Mouse (Mus musculus) natural killer cell, adult 2 months (primary cell): Measurements from ENCODE around the gene Lef1.

Experiments used
- DNase-seq, 2 experiments: peaks; one replicate each; pipeline ENCODE4 v3.0.0; 2022; ENCODE audit warnings: low spot score in 2 of 2

Lef1 gene

DNA sequence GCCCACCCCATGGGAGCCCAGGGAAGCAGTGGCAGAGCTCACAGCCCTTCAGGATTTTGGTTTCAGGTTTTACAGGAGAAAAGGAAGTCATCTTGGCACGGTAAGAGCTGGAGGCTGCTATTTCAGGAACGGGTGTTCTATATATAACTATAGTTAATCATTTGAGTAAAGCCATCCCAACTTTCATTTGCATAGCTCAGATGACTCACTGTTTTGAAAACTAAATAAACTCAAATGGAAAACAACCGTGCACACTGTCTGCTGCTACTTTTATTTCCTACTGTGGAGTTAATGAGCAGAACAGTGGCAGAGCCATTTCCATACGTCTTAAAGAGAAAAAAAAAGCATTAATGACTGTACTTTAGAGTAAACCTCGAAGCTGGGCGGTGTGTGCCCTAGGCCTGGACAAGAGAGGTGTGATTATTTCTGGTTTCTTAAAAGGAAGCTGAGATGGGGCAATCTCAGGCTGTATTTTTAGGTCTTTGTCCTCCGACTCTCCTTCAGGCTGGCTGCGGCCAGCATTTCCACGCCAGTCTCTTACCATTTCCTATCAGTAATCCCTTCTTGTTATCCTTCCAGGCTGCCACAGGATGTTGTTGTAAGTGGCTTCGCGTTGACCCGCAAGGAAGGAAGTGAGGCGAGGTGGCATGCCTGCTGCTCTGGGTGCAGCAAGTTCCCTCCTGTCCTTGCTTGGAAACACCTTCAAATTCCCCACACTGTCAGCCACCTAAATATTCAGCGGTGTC, 29.2 kb downstream of the Lef1 start:
- DNase-seq = peak; percentile 21 to 32

DNA sequence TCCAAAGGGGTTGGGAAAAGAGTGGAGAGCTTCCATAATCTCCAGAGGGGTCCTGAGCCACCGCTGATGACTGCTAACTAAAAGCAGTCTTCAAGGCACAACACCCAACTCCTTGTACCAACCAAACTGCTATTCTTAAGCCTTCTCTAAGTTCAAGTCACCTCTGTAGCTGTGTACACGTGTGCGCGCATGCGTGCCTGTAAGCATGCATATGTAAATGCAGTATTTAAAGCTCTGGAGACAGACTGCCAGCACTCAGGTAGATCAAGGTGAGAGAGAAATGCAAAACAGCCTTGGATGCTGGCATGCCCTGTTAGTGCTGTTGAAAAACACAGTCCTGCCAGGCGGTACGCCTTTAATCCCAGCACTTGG, 29.8 kb downstream of the Lef1 start:
- DNase-seq = no peak

DNA sequence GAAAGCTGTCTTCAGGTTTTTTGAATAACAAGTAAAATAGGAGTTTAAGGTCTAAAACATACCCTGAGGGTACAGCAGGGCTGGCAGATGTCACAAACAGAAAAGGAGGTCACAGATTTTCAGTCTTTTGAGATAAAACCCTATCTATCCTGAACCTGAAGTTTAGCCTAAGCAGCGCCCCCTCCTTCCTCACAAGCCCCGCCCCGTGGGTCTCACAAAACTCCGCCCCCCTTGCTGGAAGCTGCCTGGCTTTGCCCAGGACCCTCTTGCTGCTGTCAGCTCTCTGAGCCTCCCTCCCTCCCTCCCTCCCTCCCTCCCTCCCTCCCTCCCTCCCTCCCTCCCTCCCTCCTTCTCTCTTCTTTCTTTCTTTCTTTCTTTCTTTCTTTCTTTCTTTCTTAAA, 31.3 kb downstream of the Lef1 start:
- no peak for DNase-seq

DNA sequence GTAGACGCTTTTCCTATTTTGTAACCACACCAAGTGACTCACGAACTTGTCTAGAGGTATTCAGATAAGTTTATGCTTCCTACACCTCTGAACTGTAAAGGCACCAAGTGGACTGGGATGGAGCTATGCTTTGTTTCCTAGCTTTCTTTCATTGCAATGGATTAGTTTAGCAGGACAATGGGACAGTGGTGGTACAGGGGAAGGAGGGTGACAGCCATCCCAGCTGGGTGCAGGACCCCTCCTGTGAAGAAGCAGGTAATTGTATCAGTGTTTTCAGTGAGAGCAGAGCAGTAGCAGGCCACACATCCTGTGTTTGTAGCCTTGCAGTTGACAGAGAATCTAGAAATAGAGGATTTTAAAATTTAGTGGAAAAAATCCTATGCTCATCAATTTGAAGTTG, 34.0 kb downstream of the Lef1 start:
- DNase-seq = no peak

DNA sequence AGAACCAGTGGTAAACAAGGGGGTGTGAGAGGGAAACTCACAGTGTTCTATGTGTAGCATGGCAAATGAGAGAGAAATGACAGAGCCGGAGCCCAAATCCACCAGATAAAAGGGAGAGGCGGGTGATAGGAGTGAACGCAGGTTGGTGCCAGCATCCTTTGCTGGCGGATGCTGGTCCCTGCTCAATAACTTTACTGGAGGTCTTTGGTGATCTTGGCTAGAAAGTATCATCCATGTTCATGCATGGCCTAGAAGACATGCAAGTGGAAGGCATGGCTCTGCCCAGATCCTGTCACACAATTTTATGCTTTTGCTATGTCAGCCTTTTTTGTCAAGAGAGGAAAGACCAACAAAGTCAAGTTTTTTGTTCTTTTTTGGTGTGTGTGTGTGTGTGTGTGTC, 42.6 kb downstream of the Lef1 start:
- DNase-seq = no peak

DNA sequence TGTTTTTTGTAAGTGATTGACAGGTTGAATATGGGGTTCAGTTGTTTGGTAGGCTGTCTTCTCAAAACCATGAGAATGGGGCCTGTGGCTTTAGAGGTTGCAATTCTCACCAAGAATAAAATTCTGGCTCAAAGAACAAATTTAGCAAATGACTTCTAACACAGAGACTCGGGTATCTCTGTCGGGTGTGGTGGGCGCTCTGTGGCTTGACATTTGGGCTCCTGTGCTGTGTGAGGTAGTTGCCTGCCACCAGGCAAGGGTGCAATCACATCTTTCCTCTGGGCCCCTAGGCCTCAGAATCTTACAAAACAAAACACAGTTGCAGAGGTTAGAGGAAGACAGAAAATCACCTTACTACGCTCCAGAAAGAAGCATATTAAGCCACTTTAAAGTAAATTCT, 43.6 kb downstream of the Lef1 start:
- DNase-seq = peak; percentile 38 to 41

DNA sequence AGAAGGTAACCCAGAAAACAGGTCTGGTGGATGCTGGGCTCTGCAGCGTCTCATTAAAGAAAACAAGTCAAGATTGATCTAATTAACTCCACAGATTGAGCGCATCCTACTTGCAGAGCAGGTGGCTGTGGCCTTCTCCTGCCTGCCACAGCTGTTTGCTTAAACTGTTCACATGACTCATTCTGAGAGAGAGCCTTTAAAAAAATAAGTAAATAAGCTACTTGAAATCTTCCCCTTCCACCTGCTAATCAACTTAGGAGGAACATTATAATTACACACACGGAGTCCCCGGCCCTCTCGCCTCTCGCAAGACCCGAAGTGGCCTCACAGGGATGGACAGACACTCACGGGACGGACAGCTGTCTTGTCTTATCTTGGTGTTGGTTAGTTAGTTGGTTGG, 44.3 kb downstream of the Lef1 start:
- no peak for DNase-seq

DNA sequence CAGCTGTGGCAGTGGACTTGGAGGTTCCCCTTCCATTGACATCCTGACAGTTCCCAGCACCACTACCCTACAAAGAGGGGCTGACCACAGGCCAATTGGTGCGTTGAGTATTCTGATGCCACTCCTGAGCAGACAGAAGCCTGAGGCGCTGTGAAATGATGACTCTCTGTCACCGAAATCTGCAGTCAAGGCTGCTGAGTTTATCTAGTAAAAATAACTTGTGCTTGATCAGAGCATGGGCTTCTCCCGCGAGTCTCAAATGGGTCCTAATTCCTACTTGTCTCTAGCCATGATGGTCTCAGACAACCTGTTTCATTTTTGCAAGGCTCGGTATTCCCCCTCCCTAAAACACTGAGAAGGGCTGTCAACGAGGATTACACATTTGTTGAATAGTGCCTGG, 44.8 kb downstream of the Lef1 start:
- no peak for DNase-seq

DNA sequence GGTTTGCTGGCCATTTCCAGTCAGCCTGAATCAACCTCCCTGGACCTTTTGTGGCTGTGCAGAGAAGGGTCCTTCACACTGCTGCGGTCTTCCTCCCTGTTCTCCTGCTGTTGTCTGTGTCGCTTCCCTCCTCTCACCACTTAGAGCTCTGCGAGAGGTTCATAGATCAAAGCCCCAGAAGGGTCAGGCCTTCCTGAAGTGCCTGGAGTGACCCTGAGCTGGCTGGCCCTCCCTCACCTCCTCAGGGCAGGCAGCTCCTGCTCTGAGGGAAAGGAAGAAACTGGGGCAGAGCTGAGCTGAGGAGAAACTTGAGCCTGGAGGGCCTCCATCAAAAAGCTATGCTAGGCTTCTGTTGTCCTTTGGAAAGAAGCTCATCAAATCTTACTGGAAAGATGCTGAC, 45.4 kb downstream of the Lef1 start:
- DNase-seq = no peak

DNA sequence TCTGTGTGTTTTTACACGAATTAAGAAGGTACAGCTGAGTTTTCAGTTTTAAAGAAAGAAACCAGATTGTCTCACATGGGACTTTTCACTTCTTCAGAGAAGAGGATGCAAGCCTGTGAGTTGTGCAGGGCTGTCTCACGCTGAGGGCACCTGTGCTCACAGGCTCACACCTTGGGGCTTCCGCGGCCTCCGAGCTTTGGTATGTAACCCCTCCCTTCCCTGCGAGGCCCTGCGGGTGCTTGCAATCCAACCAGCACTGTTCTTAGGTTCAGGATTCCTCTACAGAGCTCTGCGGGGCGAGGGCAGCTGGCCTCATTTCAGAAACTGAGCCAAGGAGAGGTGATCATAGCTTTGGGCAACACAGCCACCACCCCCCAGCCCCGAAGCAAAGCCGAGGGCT, 46.1 kb downstream of the Lef1 start:
- peak; percentile 32 to 36 for DNase-seq

DNA sequence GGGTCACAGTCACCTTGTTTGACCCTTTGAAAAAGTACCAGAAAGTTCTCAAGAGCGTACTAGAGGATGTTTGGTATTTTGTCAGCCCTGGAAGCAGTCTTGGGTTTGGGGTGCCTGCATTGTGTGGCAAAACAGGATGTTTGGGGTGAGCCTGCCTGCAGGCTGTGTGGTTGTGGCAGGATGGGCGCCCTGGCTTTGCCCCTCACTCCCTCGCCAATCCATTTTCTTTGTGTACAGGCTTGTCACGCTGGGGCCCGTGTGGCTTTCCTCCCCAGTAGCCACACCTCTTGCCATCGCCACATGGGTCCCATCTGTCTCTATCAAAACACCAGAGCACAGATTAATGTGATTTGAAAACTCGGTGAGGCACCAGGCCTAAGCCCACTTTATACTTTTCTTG, 47.2 kb downstream of the Lef1 start:
- peak; percentile 79 to 82 for DNase-seq

DNA sequence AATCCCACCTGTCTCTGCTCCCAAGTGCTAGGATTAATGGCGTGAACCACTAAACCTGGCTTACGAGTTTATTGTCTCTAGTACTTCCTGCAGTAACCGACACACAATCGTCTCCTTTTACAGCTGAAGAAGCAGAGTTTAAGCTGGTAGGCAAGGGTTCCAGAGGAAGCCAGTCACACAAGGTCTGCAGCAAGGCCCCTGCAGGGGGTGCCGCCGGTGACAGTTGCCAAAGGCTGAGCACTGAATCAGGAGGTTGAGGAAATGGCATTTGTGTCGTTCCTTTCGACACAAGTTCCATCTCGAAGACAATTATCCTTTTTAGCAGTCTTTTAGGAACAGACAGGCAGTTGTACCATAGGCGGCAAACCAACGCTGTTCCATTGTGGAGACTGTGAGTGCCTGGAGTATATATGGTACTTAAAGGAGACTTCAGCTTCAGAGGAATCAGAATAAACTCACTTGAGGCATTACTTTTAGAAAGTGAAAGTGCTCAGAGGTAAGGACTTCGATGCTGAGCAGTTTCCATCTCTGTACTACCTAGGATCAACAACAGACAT, 49.0 kb downstream of the Lef1 start:
- DNase-seq = no peak

DNA sequence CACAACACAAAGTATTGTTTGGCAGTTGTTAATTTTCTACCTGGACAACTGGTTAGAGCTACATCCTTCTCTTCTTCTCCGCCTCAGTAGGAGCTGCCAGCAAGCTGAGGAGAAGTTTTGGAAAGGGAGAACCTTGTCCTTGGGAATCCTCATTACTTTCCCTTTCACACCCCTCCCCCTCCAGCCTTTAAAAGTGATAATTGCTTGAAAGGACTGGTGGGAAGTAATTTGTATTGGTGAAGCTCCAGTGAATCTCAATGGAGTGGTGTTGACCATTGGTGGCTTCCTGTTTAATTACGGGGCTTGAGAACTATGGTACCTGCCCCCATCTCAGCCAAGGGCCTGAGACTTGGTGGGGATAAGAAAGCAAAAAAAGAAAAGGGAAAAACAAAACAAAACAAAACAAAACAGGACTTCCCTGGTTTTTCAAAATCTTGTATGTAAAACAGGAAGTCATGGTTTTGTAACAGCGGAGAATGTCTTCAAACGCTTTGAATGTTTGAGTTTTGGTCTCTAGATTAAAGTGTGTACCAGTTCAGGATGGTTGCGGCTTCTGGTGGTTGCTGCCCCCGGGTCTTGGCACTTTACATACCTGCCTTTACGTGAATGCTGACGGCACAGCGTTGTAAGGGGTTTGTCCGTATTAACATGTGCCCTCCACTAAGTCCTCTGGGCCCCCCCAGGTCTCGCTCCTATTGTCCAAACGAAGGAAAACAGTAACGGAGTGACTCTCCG, 49.8 kb downstream of the Lef1 start:
- no peak for DNase-seq

DNA sequence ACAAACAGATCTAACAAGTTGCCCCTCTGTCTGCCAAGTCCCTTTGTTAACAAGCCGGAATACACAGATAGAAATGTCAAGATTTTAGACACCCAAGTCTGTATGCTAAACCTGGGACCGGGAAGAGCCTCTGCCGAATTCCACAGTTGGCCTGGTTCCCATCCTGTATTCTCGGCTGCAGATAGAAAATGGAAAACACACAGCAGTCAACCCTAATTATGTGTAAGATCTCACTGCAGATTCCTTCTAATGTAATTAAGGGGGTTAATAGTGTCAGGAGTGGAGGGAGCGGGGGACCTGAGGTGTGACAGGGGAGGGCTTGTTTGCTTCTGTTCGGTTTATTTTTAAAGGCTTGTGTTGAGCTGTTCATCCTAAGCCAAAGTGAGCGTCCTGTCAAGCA, 50.6 kb downstream of the Lef1 start:
- no peak for DNase-seq

DNA sequence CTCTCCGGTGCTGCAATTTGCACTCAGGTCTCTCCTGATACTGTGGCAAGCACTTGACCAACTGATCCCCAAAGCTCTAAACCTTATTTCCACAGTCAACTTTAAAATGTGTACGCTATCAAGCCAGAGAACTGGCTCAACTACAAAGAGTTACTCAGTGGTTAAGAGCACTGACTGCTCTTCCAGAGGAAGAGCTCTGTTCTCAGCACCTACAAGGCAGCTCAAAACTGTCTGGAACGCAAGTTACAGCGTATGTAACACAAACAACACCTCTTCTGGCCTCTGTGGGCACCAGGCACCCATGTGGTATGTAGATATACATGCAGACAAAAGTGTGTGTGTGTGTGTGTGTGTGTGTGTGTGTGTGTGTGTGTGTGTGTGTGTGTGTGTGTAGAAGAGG, 57.5 kb downstream of the Lef1 start:
- no peak for DNase-seq

DNA sequence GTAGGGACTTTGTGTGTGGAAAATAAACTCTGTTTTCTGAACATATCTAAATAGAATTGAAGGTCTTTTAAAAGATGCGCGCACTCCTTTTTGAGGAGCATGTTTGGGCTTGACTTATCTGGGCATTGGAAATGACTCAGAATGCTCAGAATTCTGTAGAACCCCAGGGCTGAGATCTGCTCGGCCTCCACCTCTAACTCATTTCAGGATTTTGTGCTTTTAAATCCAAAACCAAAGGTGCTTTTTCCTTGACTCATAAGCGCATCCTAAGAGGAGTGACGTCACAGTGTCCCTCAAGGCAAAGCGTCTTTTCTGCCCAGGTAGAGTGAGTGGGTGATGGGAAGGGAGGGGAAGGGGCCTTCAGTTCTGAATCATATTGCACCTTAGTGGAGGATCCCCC, 58.9 kb downstream of the Lef1 start:
- no peak for DNase-seq

DNA sequence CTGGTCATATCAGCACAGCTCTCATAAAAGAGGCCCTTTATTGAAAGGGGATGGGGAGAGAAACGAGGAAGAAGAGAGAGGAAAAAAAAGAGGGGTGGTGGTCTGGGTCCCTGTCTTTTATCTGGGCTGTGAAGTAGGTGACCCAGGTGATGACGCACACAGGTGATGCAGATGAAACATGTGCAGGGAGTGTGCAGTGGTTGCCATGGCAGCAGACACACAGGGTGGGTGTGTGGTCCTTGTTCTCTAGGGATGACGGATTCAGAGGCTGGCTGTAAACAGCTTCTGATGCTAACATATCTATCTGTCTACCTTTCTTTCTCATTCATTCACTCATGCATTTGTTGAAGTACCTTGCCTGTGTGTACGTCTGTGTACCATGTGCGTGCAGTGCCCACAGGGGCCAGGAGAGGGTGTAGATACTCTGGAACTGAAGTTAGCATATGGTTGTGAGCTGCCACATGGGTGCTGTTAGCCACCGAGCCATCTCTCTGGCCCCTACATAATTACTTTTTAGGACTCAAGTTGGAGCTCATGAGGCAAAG, 59.9 kb downstream of the Lef1 start:
- no peak for DNase-seq

DNA sequence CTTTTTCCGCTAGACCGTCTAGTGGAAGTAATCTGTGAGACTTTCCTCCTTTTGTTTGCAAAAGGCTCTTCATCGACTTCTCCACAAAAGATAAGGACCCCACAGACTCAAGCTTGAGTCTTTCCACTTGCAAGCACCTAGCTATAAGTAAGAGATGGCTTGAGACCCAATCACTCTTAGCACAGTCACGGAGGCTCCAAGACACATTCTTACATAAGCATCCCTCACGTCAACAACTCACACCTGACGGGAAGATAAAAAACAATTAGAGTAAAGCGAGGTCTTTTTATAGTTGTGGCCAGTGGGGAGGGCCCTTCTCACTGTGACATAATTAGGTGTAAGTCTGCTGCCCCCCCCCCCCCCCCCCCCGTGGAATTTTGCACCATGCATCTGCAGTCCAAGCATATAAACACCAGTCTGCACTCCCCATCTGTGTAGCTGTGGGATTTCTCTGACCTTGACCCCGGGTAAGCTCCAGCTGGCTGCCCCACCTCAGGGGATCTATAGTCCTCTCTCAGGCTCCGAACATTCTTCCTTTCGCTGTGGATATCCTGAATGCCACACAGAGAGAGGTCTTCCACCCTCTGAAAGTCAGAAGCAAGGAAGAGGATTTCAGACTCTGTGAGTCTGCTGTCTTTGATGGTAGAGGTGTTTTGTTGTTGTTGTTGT, 61.2 kb downstream of the Lef1 start:
- DNase-seq = no peak

DNA sequence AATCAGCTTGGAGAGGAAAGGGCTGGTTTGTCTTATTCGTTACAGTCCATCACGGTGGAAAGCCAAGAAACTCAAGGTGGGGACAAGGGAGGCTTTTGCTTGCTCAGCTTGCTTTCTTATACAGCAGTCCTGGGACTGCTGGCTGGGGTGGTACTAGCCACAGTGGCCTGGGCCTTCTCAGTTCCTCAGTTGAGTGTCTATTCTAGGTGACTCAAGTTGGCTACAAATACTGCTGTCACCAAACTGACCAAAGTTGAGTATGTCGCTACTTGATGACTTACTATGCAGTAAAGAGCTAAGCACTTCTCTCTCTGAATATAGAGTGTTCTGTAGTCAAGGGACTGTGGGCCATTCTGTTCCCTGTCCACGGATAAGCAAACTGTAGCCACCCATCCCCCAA, 62.0 kb downstream of the Lef1 start:
- no peak for DNase-seq

DNA sequence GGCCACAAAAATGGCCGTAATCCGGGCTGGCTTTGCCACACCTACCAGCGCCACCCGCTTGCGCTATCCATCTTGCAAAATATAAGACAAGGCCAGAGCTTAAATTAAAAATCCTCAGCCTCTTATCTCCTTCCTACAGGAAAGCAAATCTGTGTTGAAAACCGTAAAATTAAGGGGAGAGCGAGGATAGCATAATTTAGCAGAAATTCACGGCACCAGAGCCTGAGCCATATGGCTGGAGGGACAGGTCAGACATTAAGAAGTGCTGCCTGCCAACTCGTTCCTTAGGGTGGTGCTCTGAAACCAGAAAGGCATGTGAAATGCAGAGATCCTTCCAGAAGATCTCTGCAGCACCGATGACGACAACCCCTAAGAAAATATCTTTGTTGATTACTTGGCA, 70.7 kb downstream of the Lef1 start:
- no peak for DNase-seq

DNA sequence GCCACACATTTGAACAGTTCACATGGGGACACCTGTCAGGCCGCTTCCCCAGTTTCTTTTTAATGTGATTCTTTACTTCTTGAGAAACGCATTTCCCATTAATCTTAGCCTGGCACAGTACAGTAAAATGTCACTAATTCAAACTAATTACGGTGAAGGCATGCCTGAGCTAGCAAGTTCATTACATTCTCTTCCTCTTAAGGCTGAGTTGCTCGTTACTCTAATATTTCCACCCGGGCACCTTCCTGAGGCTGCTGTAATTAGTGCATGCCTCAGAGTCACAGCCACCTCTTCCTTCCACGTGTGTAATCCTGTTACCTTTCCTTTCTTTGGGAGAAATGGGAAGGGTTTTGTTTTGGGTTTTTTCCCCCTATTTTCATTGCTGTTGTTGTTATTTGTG, 71.9 kb downstream of the Lef1 start:
- DNase-seq = no peak

DNA sequence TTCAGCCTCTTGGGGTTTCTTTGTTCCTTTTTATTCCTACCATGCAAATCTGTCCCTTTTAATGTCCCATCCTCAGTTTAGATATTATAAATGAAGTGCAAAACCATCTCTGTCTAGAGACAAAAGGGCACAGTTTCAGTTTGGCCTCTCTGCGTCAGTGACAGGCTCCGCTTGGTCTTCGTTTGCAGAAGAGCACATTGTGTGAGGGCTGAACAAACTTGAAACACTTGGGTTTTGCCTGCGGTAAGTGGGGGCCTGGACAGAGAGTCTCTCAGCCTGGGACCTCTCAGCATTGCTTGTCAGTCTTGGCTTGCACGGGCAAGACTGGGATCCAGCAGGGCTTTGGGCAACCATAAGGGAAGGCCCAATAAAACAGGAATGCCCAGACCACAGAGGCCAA, 75.9 kb downstream of the Lef1 start:
- DNase-seq = no peak

DNA sequence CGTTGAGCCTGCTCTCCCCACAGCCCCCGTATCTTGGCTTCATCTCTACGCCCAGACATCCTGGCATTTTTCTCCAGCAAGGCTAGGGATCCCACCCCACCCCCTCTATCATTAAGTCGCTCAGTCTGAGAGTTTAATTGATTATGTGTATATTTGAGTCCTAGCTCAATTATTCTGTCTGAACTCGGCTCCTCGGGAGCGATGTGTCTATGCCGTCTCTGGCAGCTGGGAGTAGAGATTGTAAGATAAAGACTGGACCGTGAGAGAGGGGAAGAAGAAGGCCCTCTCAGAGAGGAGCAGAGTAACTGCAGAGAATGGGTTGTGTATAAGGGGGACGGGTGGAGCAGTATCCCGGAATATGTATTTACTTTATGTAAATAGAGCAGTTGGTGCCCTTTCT, 80.0 kb downstream of the Lef1 start:
- no peak for DNase-seq
